Mouse (Mus musculus) left cerebral cortex, postnatal 4 days (tissue): ENCODE measurements around the gene Grip1. TPM values are rescaled to one million over a fixed set of nuclear protein-coding genes. Genes with fewer than 3 reads are reported as not detected.

ENCODE experiments used
- DNase-seq: peaks from one replicate; pipeline ENCODE4 v3.0.0-alpha.2; 2022
- intact Hi-C: fragments of 180-260 bp; cut with DNase I; formaldehyde crosslinking; loops from one replicate; pipeline ENCODE4 v1.15.1; 2025
- total RNA-seq, 2 experiments: library from RNA; stranded (reverse); gene quantifications; 2 replicates each; pipeline ENCODE4 v1.2.3; 2021

The Grip1 gene
- total RNA-seq, 2 experiments from 2014 or later = 57.4 to 61.9 TPM

- intact Hi-C loops = no loop called here
- DNase-seq = no peak
Measured at GRCm38 (mm10) chr10:119726921-119727320, 273.3 kb downstream of the Grip1 start.

DNA sequence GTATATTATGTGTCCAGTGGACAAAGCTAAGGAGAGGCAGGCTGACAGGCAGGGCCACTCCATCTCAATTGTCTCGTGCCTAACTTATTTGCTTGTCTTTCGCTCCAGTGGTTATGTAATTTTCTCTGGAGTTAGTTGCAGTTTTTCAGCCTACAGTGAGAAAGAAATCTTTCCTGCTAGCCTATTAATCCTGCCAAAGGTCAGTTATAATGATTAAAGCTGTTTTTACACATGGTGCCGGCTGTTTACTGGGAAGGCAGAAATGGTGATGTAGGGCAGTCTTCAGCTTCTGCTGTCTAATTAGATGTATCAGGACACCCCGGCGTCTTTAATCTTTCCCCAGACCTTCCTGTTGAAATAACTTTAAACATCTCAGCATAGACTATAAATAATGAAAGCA lies 276.6 kb downstream of the Grip1 start:
- intact Hi-C loops = no loop called here
- no peak for DNase-seq

DNA sequence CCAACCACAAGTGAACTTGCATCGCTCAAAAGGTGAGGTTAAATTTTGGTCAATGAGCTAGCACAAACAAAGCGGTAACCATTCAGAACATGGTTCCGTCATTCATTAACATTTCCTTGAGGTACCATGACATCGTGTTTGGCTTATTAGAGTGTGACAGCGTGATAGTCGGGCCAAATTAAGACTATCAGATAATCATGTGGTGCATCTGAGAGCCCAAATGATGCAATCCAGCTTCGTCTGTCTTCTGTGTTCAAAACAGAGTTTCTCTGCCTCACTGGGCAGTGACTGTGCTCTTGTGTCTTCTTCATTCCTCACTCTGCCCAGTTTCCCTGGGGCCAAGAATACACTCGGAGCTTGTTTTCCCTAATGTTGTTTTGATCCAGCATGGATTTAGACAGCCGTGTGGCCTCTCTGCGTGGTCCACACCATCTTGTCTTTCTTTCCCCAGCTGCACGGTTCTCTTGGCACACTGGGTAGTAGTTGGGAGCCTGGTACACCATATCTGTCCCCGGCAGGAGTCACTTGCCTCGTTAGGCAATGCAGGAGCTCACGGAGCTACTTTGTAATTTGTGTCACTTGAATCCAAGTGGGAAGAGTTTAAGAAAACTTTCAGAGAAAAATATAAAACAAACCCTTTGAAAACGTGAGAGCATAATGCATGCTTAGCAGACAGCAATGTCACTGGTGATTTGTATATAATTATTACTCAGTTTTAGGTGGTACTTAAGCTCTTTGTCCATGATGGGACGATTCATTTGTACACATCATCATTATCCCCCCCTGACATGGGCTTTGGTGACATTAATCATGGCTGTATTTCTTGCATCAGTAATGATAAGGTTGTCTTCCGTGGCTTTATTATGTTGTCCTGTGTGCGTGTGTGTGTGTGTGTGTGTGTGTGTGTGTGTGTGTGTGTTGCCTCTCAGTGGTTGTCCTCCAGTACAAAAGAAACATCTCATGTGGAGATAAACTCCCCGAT lies 281.7 kb downstream of the Grip1 start:
- DNase-seq = peak; percentile 32
- intact Hi-C loops = no loop called here

- intact Hi-C loops = no loop called here
- DNase-seq = no peak
Measured at GRCm38 (mm10) chr10:119739466-119739865, 285.8 kb downstream of the Grip1 start.

- DNase-seq = no peak
- intact Hi-C loops = no loop called here
Measured at GRCm38 (mm10) chr10:119742722-119743121, 289.1 kb downstream of the Grip1 start.

GRCm38 (mm10) chr10:119752361-119752798 lies 298.8 kb downstream of the Grip1 start:
- intact Hi-C loops = no loop called here
- no peak for DNase-seq

GRCm38 (mm10) chr10:119756271-119756670 lies 302.6 kb downstream of the Grip1 start:
- intact Hi-C loops = no loop called here

GRCm38 (mm10) chr10:119757219-119757618 lies 303.6 kb downstream of the Grip1 start:
- no peak for DNase-seq

More at GRCm38 (mm10) chr10:119756271-119756670, 302.6 kb downstream of the Grip1 start:
- DNase-seq = no peak

GRCm38 (mm10) chr10:119761451-119762367 lies 308.1 kb downstream of the Grip1 start:
- intact Hi-C loops = no loop called here
- no peak for DNase-seq

More at GRCm38 (mm10) chr10:119757219-119757618, 303.6 kb downstream of the Grip1 start:
- intact Hi-C loops = no loop called here

GRCm38 (mm10) chr10:119778871-119779270 lies 325.2 kb downstream of the Grip1 start:
- intact Hi-C loops = loop anchor here (5.0 kb wide), 1 partner anchor 132 kb away; no protein-coding TSS in a partner anchor
- DNase-seq = no peak

DNA sequence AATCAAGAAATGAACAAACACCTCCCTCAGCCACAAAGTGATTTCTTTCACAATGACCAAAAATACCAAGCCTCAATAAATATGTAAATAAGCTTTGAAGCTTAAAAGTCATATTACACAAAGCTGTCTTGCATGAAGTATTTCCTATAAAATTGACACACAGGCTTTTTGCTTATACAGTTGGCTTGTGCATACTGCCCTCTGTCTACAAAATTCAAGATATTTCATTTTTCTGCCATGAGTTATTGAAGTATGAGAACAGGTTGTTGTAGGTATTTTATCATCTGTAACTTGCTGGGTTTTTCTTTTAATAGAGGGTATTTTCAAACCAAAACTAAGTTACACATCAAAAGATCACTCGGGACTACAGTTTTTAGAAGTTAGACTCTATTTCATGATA lies 326.0 kb downstream of the Grip1 start:
- no peak for DNase-seq
- intact Hi-C loops = loop anchor here (5.0 kb wide), 1 partner anchor 132 kb away; no protein-coding TSS in a partner anchor

DNA sequence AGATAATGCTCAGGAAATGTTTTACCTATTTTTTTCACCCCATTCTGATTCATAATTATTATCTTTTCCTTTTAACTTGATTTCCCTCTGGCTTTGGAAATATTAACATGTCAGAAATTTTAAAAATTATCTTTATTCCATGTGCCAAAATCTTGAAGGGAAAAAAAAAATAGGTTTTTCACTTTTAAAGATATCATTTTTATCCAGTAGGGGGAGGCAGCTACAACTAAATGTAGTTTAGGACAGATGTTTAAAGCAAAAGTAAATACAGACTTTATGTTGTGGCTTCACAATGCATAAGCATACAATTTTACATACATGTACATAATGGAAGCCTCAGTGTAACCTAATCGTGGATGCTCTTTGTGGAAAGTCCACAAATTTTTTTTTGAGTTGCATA lies 336.9 kb downstream of the Grip1 start:
- no peak for DNase-seq
- intact Hi-C loops = loop anchor here (10.0 kb wide), 1 partner anchor 414 kb away; the partner anchor contains the start of genes Irak3 and Tmbim4

GRCm38 (mm10) chr10:119802421-119802820 lies 348.8 kb downstream of the Grip1 start:
- intact Hi-C loops = loop anchor here (5.0 kb wide), 2 partner anchors 155 to 325 kb away; no protein-coding TSS in a partner anchor
- peak; percentile 68 for DNase-seq

- intact Hi-C loops = loop anchor here (5.0 kb wide), 2 partner anchors 157 to 323 kb away; no protein-coding TSS in a partner anchor
- DNase-seq = peak; percentile 36
Measured at GRCm38 (mm10) chr10:119803633-119804422, 350.2 kb downstream of the Grip1 start.

DNA sequence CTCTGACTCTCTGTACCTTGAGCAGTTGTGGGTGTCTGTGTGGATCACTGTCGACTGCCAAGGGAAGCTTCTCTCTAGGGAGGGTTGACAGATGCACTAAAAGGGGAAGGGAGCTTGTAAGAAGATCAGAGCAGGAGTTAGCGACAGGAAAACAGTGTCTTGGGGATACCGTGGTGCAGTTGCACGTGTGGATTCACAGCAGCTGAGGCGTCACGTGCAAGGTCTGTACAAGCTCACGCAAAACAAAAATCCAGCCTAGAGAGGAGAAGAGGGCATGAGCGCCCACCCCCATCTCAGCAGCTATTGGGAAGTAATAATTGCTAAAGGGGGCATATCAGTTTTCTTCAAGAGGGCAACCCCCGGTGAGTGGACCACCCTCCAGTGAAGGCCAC lies 350.8 kb downstream of the Grip1 start:
- DNase-seq = no peak
- intact Hi-C loops = loop anchor here (5.0 kb wide), 2 partner anchors 157 to 323 kb away; no protein-coding TSS in a partner anchor

GRCm38 (mm10) chr10:119805082-119805481 lies 351.5 kb downstream of the Grip1 start:
- intact Hi-C loops = no loop called here
- no peak for DNase-seq

- intact Hi-C loops = no loop called here
Measured at GRCm38 (mm10) chr10:119806151-119806550, 352.5 kb downstream of the Grip1 start.

DNA sequence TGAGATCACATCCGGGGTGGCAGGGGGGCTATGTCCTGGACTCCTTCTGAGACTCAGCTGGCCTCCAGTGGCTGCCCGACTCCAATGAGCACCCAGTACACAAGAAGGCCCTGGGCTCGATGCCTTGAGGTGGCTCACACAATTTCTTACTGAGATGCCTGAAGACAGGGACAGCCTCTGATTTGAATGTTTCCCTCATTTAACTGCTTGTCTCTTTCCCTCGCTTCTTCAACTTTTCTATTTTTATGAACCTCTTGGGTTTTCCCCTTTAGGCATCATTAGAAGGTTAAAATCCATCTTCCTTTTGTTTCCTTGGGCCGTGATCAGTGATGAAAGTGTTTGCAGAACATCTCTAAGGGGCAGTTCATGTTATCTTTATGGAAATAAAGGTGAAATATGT lies 354.8 kb downstream of the Grip1 start:
- intact Hi-C loops = no loop called here
- no peak for DNase-seq

More at GRCm38 (mm10) chr10:119806151-119806550, 352.5 kb downstream of the Grip1 start:
- no peak for DNase-seq

GRCm38 (mm10) chr10:119814087-119814486 lies 360.5 kb downstream of the Grip1 start:
- intact Hi-C loops = no loop called here
- DNase-seq = no peak

DNA sequence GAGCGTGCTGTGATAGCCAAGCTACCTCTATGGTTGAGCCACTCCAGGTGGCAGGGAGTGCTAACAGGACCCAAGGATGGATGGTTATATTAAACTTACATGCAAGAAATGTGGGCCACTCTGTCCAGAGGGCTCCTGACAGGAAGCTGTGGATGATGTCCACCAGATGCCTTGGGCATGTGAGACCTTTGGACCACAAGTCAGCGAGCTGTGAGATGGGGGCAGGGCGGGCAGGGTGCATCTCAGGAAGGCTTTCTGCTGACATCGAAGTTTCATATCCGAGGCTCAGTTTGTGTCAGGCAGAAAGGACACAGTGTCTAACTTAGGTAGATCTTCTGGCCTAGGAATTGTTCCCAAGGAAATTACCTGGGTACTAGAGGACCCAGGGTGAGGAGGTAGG lies 362.4 kb downstream of the Grip1 start:
- no peak for DNase-seq
- intact Hi-C loops = no loop called here
